Mouse (Mus musculus) G1E (cell line): ENCODE measurements around the gene Psg20.
"Not testable (repeated sequence)": the region's sequence is repeated elsewhere in the genome, so short reads cannot be mapped to it uniquely, and the experiment has no call there.

ENCODE experiments used
- CTCF ChIP-seq: IDR thresholded peaks from 2 replicates; pipeline ENCODE4 v1.5.1; 2012; ENCODE audit warnings: low read depth, low read length, inconsistent platforms, mixed read lengths
- GATA1 ChIP-seq: IDR thresholded peaks from 2 replicates; pipeline ENCODE4 v1.6.1; 2012; ENCODE audit warnings: borderline replicate concordance, low read length, inconsistent platforms, mixed read lengths
- POLR2AphosphoS5 ChIP-seq: IDR thresholded peaks from 2 replicates; pipeline ENCODE4 v1.6.1; 2012; ENCODE audit warnings: low read depth, low read length, inconsistent platforms; ENCODE audit not compliant: insufficient replicate concordance
- TAL1 ChIP-seq: conservative IDR thresholded peaks from 2 replicates; pipeline ENCODE4 v1.6.1; 2012; ENCODE audit warnings: low read depth, low read length, inconsistent platforms, mixed read lengths

- not testable (repeated sequence) for TF ChIP-seq CTCF, GATA1, TAL1, POLR2AphosphoS5
Observed at GRCm38 (mm10) chr7:18725931-18726330, 39.9 kb upstream of the Psg20 start.
